Mouse (Mus musculus): ENCODE results near the gene Tbc1d8. TPM values are rescaled to one million over a fixed set of nuclear protein-coding genes. Genes with fewer than 3 reads are reported as not detected.

Gene Tbc1d8
- polyA plus RNA-seq, 1 experiment from 2014 or later = 7.2 TPM

DNA sequence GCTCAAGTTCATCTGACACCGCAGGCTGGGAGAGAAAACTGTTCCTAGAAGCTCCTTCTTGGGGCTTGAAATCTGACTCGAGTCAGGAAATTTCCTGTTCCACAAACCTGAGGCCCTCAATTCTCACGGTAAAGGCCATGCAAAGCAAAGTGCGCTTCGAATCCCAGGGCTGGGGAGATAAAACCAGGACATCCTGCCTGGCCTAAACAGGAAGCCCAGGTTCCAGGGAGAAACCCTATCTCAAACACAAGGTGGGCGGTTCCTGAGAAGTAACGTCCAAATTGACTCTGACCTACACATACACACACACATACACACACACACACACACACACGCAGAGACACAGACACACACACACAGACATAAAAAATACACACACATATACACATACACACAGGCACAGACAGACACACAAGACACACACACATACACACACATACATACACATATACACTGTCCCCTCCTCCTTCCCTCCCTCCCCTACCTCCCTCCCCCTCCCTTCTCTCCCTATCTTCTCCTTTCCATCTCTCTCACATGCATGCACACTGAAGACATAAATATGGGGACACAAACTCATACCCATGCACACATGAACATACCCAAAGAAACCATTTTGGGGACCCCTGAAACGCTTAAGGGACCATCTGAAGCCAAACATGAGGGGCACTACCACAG lies 24.3 kb downstream of the Tbc1d8 start:
- ATAC-seq (ENCODE audit: low FRiP score) = no peak
- Histone ChIP-seq H3K4me1 (peaks cover 11% of the 10 kb centered on the region), H3K9ac (no peak overlapping the region), H3K9me3 (no peaks in the 10 kb centered on the region), H3K4me3 (replicated peaks) (no peak overlapping the region), H3K4me2 (no peak overlapping the region), H3K27ac (no peak overlapping the region), H3K36me3 (replicated peaks) (no peaks in the 10 kb centered on the region), H3K27me3 (no peaks in the 10 kb centered on the region)
- WGBS = 79% methylated on average over 9 of the region's 9 CpGs

DNA sequence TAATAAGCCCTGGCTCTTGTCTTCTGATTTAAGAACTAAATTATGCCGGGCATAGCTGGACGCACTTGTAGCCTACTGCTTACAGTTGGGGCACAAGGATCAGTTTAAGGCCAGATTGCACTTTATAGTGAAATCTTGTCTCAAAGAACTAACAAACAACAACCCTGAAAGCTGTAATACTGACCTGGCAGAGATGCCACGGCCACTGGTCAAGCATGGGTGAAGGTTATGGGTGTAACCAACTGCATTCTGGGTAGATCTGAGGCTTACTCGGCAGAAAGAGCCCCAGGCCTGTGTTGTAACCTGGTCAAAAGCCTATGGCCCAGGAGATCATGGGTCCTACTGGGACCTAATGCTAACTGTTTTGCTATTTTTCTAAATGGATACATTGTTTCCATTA lies 26.4 kb downstream of the Tbc1d8 start:
- H3K9me3 ChIP-seq = no peaks in the 10 kb centered on the region
- no peak for ATAC-seq (ENCODE audit: low FRiP score)
- no peak overlapping the region for H3K27ac ChIP-seq
- peaks cover 11% of the 10 kb centered on the region for H3K4me1 ChIP-seq
- no peaks in the 10 kb centered on the region for H3K27me3 ChIP-seq
- 91% methylated on average over 4 of the region's 4 CpGs for WGBS
- H3K36me3 ChIP-seq (replicated peaks) = no peaks in the 10 kb centered on the region
- no peak overlapping the region for H3K4me3 ChIP-seq (replicated peaks)
- H3K9ac ChIP-seq = no peak overlapping the region
- H3K4me2 ChIP-seq = no peak overlapping the region

DNA sequence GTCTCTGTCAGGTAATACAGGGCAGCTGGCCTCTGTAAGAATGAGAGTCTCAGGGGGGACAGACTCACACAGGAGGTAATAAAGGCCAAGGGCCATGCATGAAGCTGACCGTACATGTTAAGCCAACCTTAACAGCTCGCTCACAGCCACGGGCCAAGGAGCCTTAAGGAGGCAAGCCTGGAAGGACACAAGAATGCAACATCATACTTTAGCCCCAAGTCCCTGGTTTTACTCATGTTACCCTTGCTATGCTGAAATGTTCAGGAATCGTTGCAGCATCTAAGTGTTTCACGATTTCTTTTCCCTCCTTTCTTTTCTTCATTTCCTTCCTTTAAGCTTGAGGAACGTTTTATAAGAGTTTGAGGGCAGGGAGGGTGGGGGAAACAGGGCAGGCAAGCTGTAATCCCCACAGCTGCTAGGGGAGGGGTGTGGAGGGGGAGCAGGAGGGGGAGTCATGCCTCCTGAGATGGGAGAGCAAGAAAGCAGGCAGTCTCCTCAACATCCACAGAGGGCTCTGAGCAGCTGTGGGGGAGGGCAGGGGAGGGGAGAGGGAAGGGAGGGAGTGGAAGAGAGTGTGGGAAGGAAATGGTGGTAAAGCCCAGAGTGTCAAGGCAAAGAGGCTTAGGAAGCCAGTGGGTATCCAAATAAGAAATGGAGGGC lies 28.4 kb downstream of the Tbc1d8 start:
- Histone ChIP-seq H3K9ac (no peak overlapping the region), H3K27ac (no peak overlapping the region), H3K4me3 (replicated peaks) (no peak overlapping the region), H3K27me3 (no peaks in the 10 kb centered on the region), H3K36me3 (replicated peaks) (no peaks in the 10 kb centered on the region), H3K9me3 (no peaks in the 10 kb centered on the region), H3K4me2 (no peak overlapping the region), H3K4me1 (peaks cover 11% of the 10 kb centered on the region)
- ATAC-seq (ENCODE audit: low FRiP score) = no peak
- 63% methylated on average over 6 of the region's 6 CpGs for WGBS

GRCm38 (mm10) chr1:39449251-39449790 lies 29.2 kb downstream of the Tbc1d8 start:
- no peak overlapping the region for H3K27ac ChIP-seq
- H3K27me3 ChIP-seq = no peaks in the 10 kb centered on the region
- ATAC-seq (ENCODE audit: low FRiP score) = no peak
- no peak overlapping the region for H3K4me2 ChIP-seq
- no peak overlapping the region for H3K4me3 ChIP-seq (replicated peaks)
- no peaks in the 10 kb centered on the region for H3K36me3 ChIP-seq (replicated peaks)
- peaks cover 11% of the 10 kb centered on the region for H3K4me1 ChIP-seq
- H3K9me3 ChIP-seq = no peaks in the 10 kb centered on the region
- no peak overlapping the region for H3K9ac ChIP-seq
- WGBS = 91% methylated on average over 12 of the region's 12 CpGs

GRCm38 (mm10) chr1:39448819-39449218 lies 29.7 kb downstream of the Tbc1d8 start:
- no peaks in the 10 kb centered on the region for H3K27me3 ChIP-seq
- WGBS = 98% methylated on average over 5 of the region's 5 CpGs
- no peak for ATAC-seq (ENCODE audit: low FRiP score)
- H3K9ac ChIP-seq = no peak overlapping the region
- H3K4me3 ChIP-seq (replicated peaks) = no peak overlapping the region
- no peaks in the 10 kb centered on the region for H3K36me3 ChIP-seq (replicated peaks)
- no peak overlapping the region for H3K27ac ChIP-seq
- no peaks in the 10 kb centered on the region for H3K9me3 ChIP-seq
- peaks cover 11% of the 10 kb centered on the region for H3K4me1 ChIP-seq
- no peak overlapping the region for H3K4me2 ChIP-seq

DNA sequence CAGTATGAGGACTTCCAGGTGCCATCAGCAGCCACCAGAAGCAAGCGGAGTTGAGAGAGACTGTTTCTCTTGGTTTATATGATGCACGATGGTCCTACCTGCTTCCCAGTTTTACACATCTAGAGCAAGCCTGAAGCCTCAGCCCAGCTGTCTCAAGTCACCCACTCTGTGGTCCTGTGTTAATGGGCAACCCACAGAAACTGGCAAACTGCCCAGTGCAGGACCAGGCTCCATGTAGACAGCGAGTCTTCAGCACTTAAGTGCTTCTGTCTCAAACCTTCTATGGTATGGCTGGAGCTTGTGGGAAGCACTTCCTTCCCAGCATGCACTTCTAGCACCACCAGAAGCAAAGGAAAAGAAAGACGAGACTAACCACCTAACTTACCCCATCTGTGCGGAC lies 30.3 kb downstream of the Tbc1d8 start:
- H3K4me2 ChIP-seq = no peak overlapping the region
- H3K9me3 ChIP-seq = no peaks in the 10 kb centered on the region
- H3K27me3 ChIP-seq = no peaks in the 10 kb centered on the region
- WGBS = 90% methylated on average over 5 of the region's 5 CpGs
- ATAC-seq (ENCODE audit: low FRiP score) = no peak
- H3K27ac ChIP-seq = no peak overlapping the region
- no peak overlapping the region for H3K4me3 ChIP-seq (replicated peaks)
- no peaks in the 10 kb centered on the region for H3K36me3 ChIP-seq (replicated peaks)
- H3K4me1 ChIP-seq = peaks cover 15% of the 10 kb centered on the region
- H3K9ac ChIP-seq = no peak overlapping the region

DNA sequence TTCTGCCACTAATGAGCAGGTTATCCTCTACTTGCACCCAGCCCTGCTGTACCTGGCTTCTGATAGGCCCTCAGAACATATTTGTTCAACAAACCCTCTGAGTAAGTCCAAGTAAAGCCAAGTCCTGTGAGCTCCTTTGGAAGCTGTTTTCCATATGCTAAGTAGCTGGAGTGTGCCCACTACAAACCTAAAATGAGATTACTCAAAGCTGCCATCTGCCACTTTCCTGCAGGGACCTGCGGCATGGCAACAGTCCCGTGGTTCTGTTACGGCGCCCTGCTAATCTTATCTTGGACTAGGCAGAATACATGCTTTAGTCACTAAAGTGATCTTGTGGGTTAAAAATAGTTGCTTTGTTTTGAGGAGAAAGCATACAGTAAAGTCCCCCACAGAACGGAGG lies 32.4 kb downstream of the Tbc1d8 start:
- H3K4me1 ChIP-seq = peaks cover 14% of the 10 kb centered on the region
- no peaks in the 10 kb centered on the region for H3K36me3 ChIP-seq (replicated peaks)
- no peaks in the 10 kb centered on the region for H3K9me3 ChIP-seq
- H3K27ac ChIP-seq = no peak overlapping the region
- H3K4me2 ChIP-seq = no peak overlapping the region
- H3K9ac ChIP-seq = no peak overlapping the region
- H3K4me3 ChIP-seq (replicated peaks) = no peak overlapping the region
- ATAC-seq (ENCODE audit: low FRiP score) = no peak
- no peaks in the 10 kb centered on the region for H3K27me3 ChIP-seq
- 75% methylated on average over 5 of the region's 5 CpGs for WGBS

DNA sequence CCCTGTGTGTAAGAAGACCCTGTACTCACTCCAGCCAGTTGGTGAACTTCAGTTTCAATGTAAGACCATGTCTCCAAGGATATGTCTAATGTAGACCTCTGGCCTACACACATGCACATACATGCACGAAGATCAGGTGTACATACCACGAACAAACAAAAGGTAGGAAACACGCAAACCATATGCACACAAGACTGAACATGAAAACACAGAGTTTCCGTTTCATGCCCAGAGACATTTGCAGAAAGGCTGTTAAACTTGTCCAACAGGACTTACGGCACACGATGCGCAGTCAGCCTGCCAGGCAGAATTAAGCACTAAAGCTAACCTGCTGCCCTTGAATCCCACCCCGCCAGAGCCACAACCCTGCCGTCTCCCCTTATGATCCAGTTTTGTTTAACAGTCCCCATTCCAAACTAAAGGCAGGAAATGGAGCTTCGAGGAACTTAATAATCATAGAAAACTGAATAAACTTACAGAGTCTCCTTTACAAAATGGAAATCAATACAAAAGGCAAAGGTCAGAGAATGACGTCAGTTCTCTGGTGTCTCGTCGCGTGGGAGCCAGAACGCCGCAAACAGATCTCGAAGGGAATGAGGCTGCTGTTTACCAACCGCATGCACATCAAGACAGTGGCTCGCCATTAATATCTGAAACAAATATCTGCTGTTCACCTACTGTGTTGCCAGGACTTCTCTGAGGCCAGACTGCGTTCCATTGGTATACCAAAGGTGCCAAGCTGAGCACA lies 33.1 kb downstream of the Tbc1d8 start:
- H3K4me3 ChIP-seq (replicated peaks) = no peak overlapping the region
- no peak overlapping the region for H3K4me2 ChIP-seq
- H3K27me3 ChIP-seq = no peaks in the 10 kb centered on the region
- H3K27ac ChIP-seq = no peak overlapping the region
- no peak overlapping the region for H3K9ac ChIP-seq
- WGBS = 91% methylated on average over 20 of the region's 20 CpGs
- H3K36me3 ChIP-seq (replicated peaks) = no peaks in the 10 kb centered on the region
- H3K9me3 ChIP-seq = no peaks in the 10 kb centered on the region
- no peak for ATAC-seq (ENCODE audit: low FRiP score)
- peaks cover 7% of the 10 kb centered on the region for H3K4me1 ChIP-seq

DNA sequence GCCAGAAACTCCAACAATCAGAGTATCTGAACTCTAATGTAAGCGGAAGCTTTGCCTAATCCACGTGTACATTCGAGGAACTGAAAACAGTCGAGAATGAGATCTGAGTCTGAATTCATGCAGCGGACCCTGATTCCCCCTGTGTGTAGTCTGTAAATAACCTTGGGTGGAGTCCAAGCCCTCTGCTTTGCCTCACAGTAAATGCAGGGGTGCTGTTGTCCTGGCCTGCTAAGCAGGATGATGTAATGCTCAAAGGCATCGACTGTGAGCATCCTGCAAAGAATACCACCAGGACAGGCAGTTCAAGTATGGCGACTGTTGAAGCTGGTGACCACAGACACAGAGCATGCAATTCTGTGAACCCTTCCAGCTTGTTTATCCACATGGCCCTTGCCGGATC lies 34.8 kb downstream of the Tbc1d8 start:
- Histone ChIP-seq H3K36me3 (replicated peaks) (no peaks in the 10 kb centered on the region), H3K27me3 (no peaks in the 10 kb centered on the region), H3K4me3 (replicated peaks) (no peak overlapping the region), H3K4me2 (no peak overlapping the region), H3K9me3 (no peaks in the 10 kb centered on the region), H3K9ac (no peak overlapping the region), H3K4me1 (peaks cover 10% of the 10 kb centered on the region), H3K27ac (no peak overlapping the region)
- WGBS = 76% methylated on average over 8 of the region's 8 CpGs
- no peak for ATAC-seq (ENCODE audit: low FRiP score)

GRCm38 (mm10) chr1:39441686-39442085 lies 36.9 kb downstream of the Tbc1d8 start:
- Histone ChIP-seq H3K9me3 (no peaks in the 10 kb centered on the region), H3K36me3 (replicated peaks) (no peaks in the 10 kb centered on the region), H3K9ac (no peak overlapping the region), H3K27me3 (no peaks in the 10 kb centered on the region), H3K4me1 (peaks cover 10% of the 10 kb centered on the region), H3K4me3 (replicated peaks) (no peak overlapping the region), H3K27ac (no peak overlapping the region), H3K4me2 (no peak overlapping the region)
- no peak for ATAC-seq (ENCODE audit: low FRiP score)
- WGBS = 88% methylated on average over 6 of the region's 6 CpGs

DNA sequence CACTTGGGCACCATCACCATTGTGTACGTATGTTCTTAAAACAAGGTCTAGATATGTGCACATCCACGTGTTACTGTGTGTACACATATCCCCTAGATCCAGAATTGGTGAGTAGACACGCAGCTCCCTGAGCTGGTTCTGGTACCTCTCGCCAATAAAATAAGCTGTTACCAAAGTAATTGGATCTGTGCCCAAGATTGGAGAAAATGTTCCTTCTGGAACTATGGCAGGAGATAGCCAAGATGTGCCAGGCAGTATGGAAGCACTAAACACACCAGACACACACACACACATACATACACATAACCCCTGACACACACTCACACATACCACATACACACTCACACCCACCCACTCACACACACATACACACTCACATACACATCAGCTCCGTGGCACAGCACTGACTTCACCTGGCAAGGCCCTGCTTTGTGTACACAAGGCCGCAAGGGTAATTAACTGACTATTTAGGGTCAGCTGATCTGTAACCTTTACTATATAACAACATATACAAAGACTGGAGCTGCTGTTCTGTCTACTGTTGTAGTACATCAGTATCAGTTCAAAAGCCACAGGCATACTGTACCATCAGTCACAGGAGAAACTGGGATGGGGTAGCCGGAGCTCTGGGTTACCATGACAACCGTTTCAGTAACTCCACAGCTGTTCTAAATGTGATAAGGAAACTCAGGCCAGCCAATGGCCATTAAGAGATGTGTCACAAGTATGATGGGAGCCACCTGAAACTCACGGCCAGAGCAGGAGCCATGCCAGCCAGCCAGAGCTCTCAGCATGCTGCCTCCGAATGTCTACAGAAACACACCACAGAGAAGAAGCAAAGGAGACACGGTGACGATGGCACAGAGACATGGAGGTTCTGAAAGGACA lies 38.6 kb downstream of the Tbc1d8 start:
- H3K4me1 ChIP-seq = peaks cover 10% of the 10 kb centered on the region
- H3K27ac ChIP-seq = no peak overlapping the region
- no peak for ATAC-seq (ENCODE audit: low FRiP score)
- H3K9ac ChIP-seq = no peak overlapping the region
- no peak overlapping the region for H3K4me3 ChIP-seq (replicated peaks)
- H3K36me3 ChIP-seq (replicated peaks) = no peaks in the 10 kb centered on the region
- H3K27me3 ChIP-seq = no peaks in the 10 kb centered on the region
- no peak overlapping the region for H3K4me2 ChIP-seq
- H3K9me3 ChIP-seq = no peaks in the 10 kb centered on the region
- WGBS = 84% methylated on average over 12 of the region's 12 CpGs

GRCm38 (mm10) chr1:39438629-39439028 lies 39.9 kb downstream of the Tbc1d8 start:
- Histone ChIP-seq H3K27ac (no peak overlapping the region), H3K4me3 (replicated peaks) (no peak overlapping the region), H3K4me1 (peaks cover 10% of the 10 kb centered on the region; the same call in 1 of the 2 replicates), H3K9ac (no peak overlapping the region), H3K36me3 (replicated peaks) (no peaks in the 10 kb centered on the region), H3K9me3 (no peaks in the 10 kb centered on the region), H3K27me3 (no peaks in the 10 kb centered on the region), H3K4me2 (no peak overlapping the region)
- no peak for ATAC-seq (ENCODE audit: low FRiP score)
